Mouse (Mus musculus): ENCODE measurements around the gene Hoxa9. TPM values are rescaled to one million over a fixed set of nuclear protein-coding genes. Genes with fewer than 3 reads are reported as not detected.

The Hoxa9 gene
- total RNA-seq (2012; rRNA removed), result 0.26 and 1.4 TPM in 2 replicates

- Histone ChIP-seq H3K27ac (ENCODE audit: insufficient read depth, low read depth, low read length, poor library complexity, severe bottlenecking) (no peak within 1 kb of the TSS), H3K4me1 (ENCODE audit: control insufficient read depth in 2 of 2, insufficient read depth in 2 of 2, low read length in 2 of 2, poor library complexity in 1 of 2) (peaks cover 0 to 5% of the 10 kb centered on the region in 2 experiments; a peak in 1 of 4 replicates), H3K36me3 (ENCODE audit: control insufficient read depth, insufficient read depth, low read length, poor library complexity, severe bottlenecking) (no peaks in the 10 kb centered on the region), H3K9me3 (ENCODE audit: control insufficient read depth, insufficient read depth, low read depth, low read length) (no peaks in the 10 kb centered on the region), H3K9ac (ENCODE audit: insufficient read depth, low read depth, low read length, poor library complexity, severe bottlenecking) (no peak within 1 kb of the TSS), H3K4me3 (ENCODE audit: insufficient read depth in 1 of 2, low read depth in 1 of 2, low read length in 2 of 2, poor library complexity in 1 of 2, severe bottlenecking in 1 of 2) (peak within 1 kb of the TSS in 1 of 2 experiments; percentile 11; a peak in 1 of 4 replicates)
- TF ChIP-seq CHD2 (IDR thresholded peaks at IDR 0.05; ENCODE audit: low read depth, low read length) (no peak), MAFK (IDR thresholded peaks at IDR 0.05; ENCODE audit: insufficient read depth, low read depth, low read length) (no peak), HCFC1 (IDR thresholded peaks at IDR 0.05; ENCODE audit: borderline replicate concordance, insufficient read depth, low read length) (no peak), ZC3H11A (IDR thresholded peaks at IDR 0.05; ENCODE audit: borderline replicate concordance, low read depth, low read length) (no peak), ZNF384 (IDR thresholded peaks at IDR 0.05; ENCODE audit: low read depth, low read length) (no peak)
- in situ Hi-C loops (cut with MboI; ENCODE audit: low sequenced_read_pairs in 2 of 2, unreplicated experiment in 2 of 2), result no loop called here
- no peak for DNase-seq (ENCODE audit: low read depth, low spot score)
Observed at GRCm38 (mm10) chr6:52230516-52231165, at the start of gene Hoxa9. Gene Hoxa9 (minus strand): TSS chr6:52231089.

GRCm38 (mm10) chr6:52276920-52277319 is 46.0 kb upstream of the Hoxa9 start:
- Histone ChIP-seq H3K36me3 (ENCODE audit: control insufficient read depth, insufficient read depth, low read length, poor library complexity, severe bottlenecking) (no peaks in the 10 kb centered on the region), H3K9me3 (ENCODE audit: control insufficient read depth, insufficient read depth, low read depth, low read length) (no peaks in the 10 kb centered on the region), H3K4me1 (ENCODE audit: control insufficient read depth in 2 of 2, insufficient read depth in 2 of 2, low read length in 2 of 2, poor library complexity in 1 of 2) (0 out of 4 replicates have a peak, but pooled peaks cover 0 to 2% of the 10 kb centered on the region in 2 experiments), H3K27ac (ENCODE audit: insufficient read depth, low read depth, low read length, poor library complexity, severe bottlenecking) (no peak overlapping the region), H3K4me3 (ENCODE audit: insufficient read depth in 1 of 2, low read depth in 1 of 2, low read length in 2 of 2, poor library complexity in 1 of 2, severe bottlenecking in 1 of 2) (no peak overlapping the region), H3K9ac (ENCODE audit: insufficient read depth, low read depth, low read length, poor library complexity, severe bottlenecking) (no peak overlapping the region)
- no peak for DNase-seq (ENCODE audit: low read depth, low spot score)
- in situ Hi-C loops (cut with MboI; ENCODE audit: low sequenced_read_pairs in 2 of 2, unreplicated experiment in 2 of 2), result loop anchor here in 1 of 2 experiments (25.0 kb wide), 1 partner anchor 560 kb away; no protein-coding TSS in a partner anchor
- TF ChIP-seq HCFC1 (IDR thresholded peaks at IDR 0.05; ENCODE audit: borderline replicate concordance, insufficient read depth, low read length) (no peak), CHD2 (IDR thresholded peaks at IDR 0.05; ENCODE audit: low read depth, low read length) (no peak), ZC3H11A (IDR thresholded peaks at IDR 0.05; ENCODE audit: borderline replicate concordance, low read depth, low read length) (no peak), ZNF384 (IDR thresholded peaks at IDR 0.05; ENCODE audit: low read depth, low read length) (no peak)

- in situ Hi-C loops (cut with MboI; ENCODE audit: low sequenced_read_pairs in 2 of 2, unreplicated experiment in 2 of 2), result loop anchor here in 1 of 2 experiments (25.0 kb wide), 1 partner anchor 561 kb away; no protein-coding TSS in a partner anchor
- 0 out of 4 replicates have a peak, but pooled peaks cover 0 to 2% of the 10 kb centered on the region in 2 experiments for H3K4me1 ChIP-seq (ENCODE audit: control insufficient read depth in 2 of 2, insufficient read depth in 2 of 2, low read length in 2 of 2, poor library complexity in 1 of 2)
- no peak overlapping the region for H3K9ac ChIP-seq (ENCODE audit: insufficient read depth, low read depth, low read length, poor library complexity, severe bottlenecking)
- DNase-seq (ENCODE audit: low read depth, low spot score), result no peak
- H3K9me3 ChIP-seq (ENCODE audit: control insufficient read depth, insufficient read depth, low read depth, low read length), result no peaks in the 10 kb centered on the region
- no peak overlapping the region for H3K4me3 ChIP-seq (ENCODE audit: insufficient read depth in 1 of 2, low read depth in 1 of 2, low read length in 2 of 2, poor library complexity in 1 of 2, severe bottlenecking in 1 of 2)
- no peaks in the 10 kb centered on the region for H3K36me3 ChIP-seq (ENCODE audit: control insufficient read depth, insufficient read depth, low read length, poor library complexity, severe bottlenecking)
- TF ChIP-seq CHD2 (IDR thresholded peaks at IDR 0.05; ENCODE audit: low read depth, low read length) (no peak), ZC3H11A (IDR thresholded peaks at IDR 0.05; ENCODE audit: borderline replicate concordance, low read depth, low read length) (no peak), ZNF384 (IDR thresholded peaks at IDR 0.05; ENCODE audit: low read depth, low read length) (no peak), HCFC1 (IDR thresholded peaks at IDR 0.05; ENCODE audit: borderline replicate concordance, insufficient read depth, low read length) (no peak), MAFK (IDR thresholded peaks at IDR 0.05; ENCODE audit: insufficient read depth, low read depth, low read length) (no peak)
- no peak overlapping the region for H3K27ac ChIP-seq (ENCODE audit: insufficient read depth, low read depth, low read length, poor library complexity, severe bottlenecking)
Observed at GRCm38 (mm10) chr6:52276382-52276781, 45.5 kb upstream of the Hoxa9 start.

GRCm38 (mm10) chr6:52275563-52276280 is 44.8 kb upstream of the Hoxa9 start:
- Histone ChIP-seq H3K4me1 (ENCODE audit: control insufficient read depth in 2 of 2, insufficient read depth in 2 of 2, low read length in 2 of 2, poor library complexity in 1 of 2) (0 out of 4 replicates have a peak, but pooled peaks cover 0 to 2% of the 10 kb centered on the region in 2 experiments), H3K9me3 (ENCODE audit: control insufficient read depth, insufficient read depth, low read depth, low read length) (no peaks in the 10 kb centered on the region), H3K36me3 (ENCODE audit: control insufficient read depth, insufficient read depth, low read length, poor library complexity, severe bottlenecking) (no peaks in the 10 kb centered on the region), H3K27ac (ENCODE audit: insufficient read depth, low read depth, low read length, poor library complexity, severe bottlenecking) (no peak overlapping the region), H3K4me3 (ENCODE audit: insufficient read depth in 1 of 2, low read depth in 1 of 2, low read length in 2 of 2, poor library complexity in 1 of 2, severe bottlenecking in 1 of 2) (no peak overlapping the region), H3K9ac (ENCODE audit: insufficient read depth, low read depth, low read length, poor library complexity, severe bottlenecking) (no peak overlapping the region)
- in situ Hi-C loops (cut with MboI; ENCODE audit: low sequenced_read_pairs in 2 of 2, unreplicated experiment in 2 of 2), result loop anchor here in 1 of 2 experiments (25.0 kb wide), 1 partner anchor 562 kb away; no protein-coding TSS in a partner anchor
- DNase-seq (ENCODE audit: low read depth, low spot score), result no peak
- TF ChIP-seq CHD2 (IDR thresholded peaks at IDR 0.05; ENCODE audit: low read depth, low read length) (no peak), MAFK (IDR thresholded peaks at IDR 0.05; ENCODE audit: insufficient read depth, low read depth, low read length) (no peak), ZC3H11A (IDR thresholded peaks at IDR 0.05; ENCODE audit: borderline replicate concordance, low read depth, low read length) (no peak), HCFC1 (IDR thresholded peaks at IDR 0.05; ENCODE audit: borderline replicate concordance, insufficient read depth, low read length) (no peak), ZNF384 (IDR thresholded peaks at IDR 0.05; ENCODE audit: low read depth, low read length) (no peak)
